In genomic region chr14:105902807-105903206, GRCm38 (mm10) we compare ENCODE assay signal across 8 mouse cellular contexts. TPM values are rescaled to one million over a fixed set of nuclear protein-coding genes. Genes with fewer than 3 reads are reported as not detected.
DNase-seq lines count a peak whose midpoint lies in the region; ATAC-seq and TF ChIP-seq lines count a peak whose summit lies in the region.

No protein-coding gene starts in this region.

- no peak overlapping the region for H3K4me3 ChIP-seq in liver, postnatal 0 days (ENCODE audit: low read depth, low read length)

- H3K4me1 ChIP-seq in liver, postnatal 0 days (ENCODE audit: insufficient read depth) = peaks cover 3% of the 10 kb centered on the region; the same call in 1 of the 2 replicates

- no peaks in the 10 kb centered on the region for H3K36me3 ChIP-seq in liver, postnatal 0 days (replicated peaks; ENCODE audit: insufficient read depth, low read length)

- DNase-seq in adrenal gland, postnatal 10 days = peak; percentile 36
- DNase-seq in adrenal gland, postnatal 4 days (ENCODE audit: low spot score in 2 of 2) = no peak
- peak; percentile 37 for DNase-seq in left cerebral cortex, postnatal 4 days
- DNase-seq in left cerebral cortex, postnatal 14 days (ENCODE audit: low spot score in 2 of 2) = no peak
- DNase-seq in brain, adult 2 months (ENCODE audit: low read depth, low spot score) = peak; percentile 45
- DNase-seq in liver, postnatal 0 days = peak; percentile 69
- peak; percentile 6 to 20 for DNase-seq in thymus, adult 18-20 months
- DNase-seq in left cerebral cortex, adult 9 months (ENCODE audit: low spot score in 2 of 2) = no peak

- TF ChIP-seq CTCF in liver, postnatal 0 days (IDR thresholded peaks at IDR 0.05; ENCODE audit: low read depth) = peak; percentile 72

- no peaks in the 10 kb centered on the region for H3K9me3 ChIP-seq in liver, postnatal 0 days (ENCODE audit: low read length)

- H3K27me3 ChIP-seq in liver, postnatal 0 days (ENCODE audit: insufficient read depth, low read length) = no peaks in the 10 kb centered on the region

- intact Hi-C loops in left cerebral cortex, postnatal 4 days (cut with DNase I) = loop anchor here (10.0 kb wide), 1 partner anchor 592 kb away; no protein-coding TSS in a partner anchor
- intact Hi-C loops in left cerebral cortex, postnatal 14 days (cut with DNase I) = no loop called here

- no peak overlapping the region for H3K9ac ChIP-seq in liver, postnatal 0 days (replicated peaks)

- no peak for TF ChIP-seq EP300 in liver, postnatal 0 days (IDR thresholded peaks at IDR 0.05; ENCODE audit: low read depth)

- no peak for ATAC-seq in liver, postnatal 0 days

- WGBS in liver, postnatal 0 days (ENCODE audit: insufficient replicate concordance) = 81% methylated on average over 7 of the region's 7 CpGs

- H3K4me2 ChIP-seq in liver, postnatal 0 days (ENCODE audit: low read depth, low read length) = no peak overlapping the region

- H3K27ac ChIP-seq in liver, postnatal 0 days (ENCODE audit: low read depth) = no peak overlapping the region

RNA-seq across cellular contexts. Expression of gene Spry2, which starts 6.2 kb away (rescaled TPM):
- total RNA-seq in adrenal gland, postnatal 10 days (2021) = 10 to 100 TPM; 39.4 to 41.3 TPM
- 10 to 100 TPM; 51.5 to 55.0 TPM for total RNA-seq in adrenal gland, postnatal 4 days (2021)
- 10 to 100 TPM; 50.9 to 51.9 TPM for total RNA-seq in left cerebral cortex, postnatal 4 days (2021)
- total RNA-seq in left cerebral cortex, postnatal 14 days (2021) = 10 to 100 TPM; 76.6 to 90.0 TPM
- polyA plus RNA-seq in liver, postnatal 0 days (2015; fragmentation: Nextera tagmentation; extraction: Ambion mirVana) = 6.0 and 6.1 TPM in 2 replicates

Comparison
In these comparisons a context has a peak if more than half of its experiments do, and no peak if none do; other contexts are left out.
1. DNase-seq: peak in adrenal gland, postnatal 10 days (single experiment), left cerebral cortex, postnatal 4 days (single experiment), brain, adult 2 months (single experiment), liver, postnatal 0 days (single experiment) and thymus, adult 18-20 months (2 of 2); none in adrenal gland, postnatal 4 days (0 of 2), left cerebral cortex, postnatal 14 days (0 of 2) and left cerebral cortex, adult 9 months (0 of 2).